Mouse (Mus musculus): ENCODE data around the gene Clrn2. TPM values are rescaled to one million over a fixed set of nuclear protein-coding genes. Genes with fewer than 3 reads are reported as not detected.

Gene Clrn2
- polyA plus RNA-seq, 1 experiment from 2014 or later = not detected

DNA sequence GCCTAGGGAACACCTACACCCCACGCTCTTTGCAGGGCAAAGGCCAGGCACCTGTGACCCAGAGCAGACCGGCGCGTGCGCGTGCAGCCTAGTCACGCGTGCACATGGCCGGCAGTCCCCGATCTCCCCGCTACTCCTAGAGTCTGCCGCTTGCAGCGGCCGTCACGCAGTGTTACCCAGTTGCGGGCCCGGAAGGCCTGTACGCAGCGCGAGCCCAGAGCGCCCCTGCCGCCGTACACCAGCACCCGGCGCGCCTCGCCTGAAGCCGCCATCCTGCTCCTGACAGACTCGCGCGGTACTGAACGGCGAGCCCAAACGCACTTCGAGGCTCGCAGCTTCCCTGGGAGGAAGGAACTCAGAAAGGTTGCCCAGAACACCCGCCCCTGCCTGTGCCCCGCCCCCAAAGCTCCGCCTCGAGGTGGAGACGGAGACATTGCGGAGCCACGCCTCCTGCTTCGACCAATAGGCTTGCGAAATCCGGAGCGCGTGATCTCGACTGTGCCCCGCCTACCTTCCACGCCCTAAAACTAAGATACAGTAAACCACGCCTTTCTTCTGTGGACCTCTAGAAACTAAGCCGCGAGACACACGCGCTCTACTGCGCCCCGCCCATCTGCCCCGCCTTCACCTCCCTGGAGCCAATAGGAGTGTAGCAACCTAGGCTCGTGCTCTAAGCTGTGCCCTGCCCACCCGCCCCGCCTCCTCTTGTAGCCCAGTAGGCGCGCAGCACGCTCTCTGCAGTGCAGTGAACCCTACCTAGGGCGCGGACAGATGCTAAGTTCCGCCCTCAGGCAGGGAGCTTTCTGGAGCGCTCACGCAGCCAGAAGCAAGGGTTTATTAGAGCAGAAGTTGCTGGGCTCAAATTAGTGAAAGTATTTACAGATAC, 3.5 kb upstream of the Clrn2 start, which contains the start of gene Qdpr:
Gene Qdpr (minus strand): TSS at position 406 of the 886 bp plus-strand sequence.
- WGBS = under 1% methylated on average over 70 of the region's 70 CpGs

GRCm38 (mm10) chr5:45454456-45454855, 905 bp downstream of the Clrn2 start:
- Histone ChIP-seq H3K27ac (ENCODE audit: low read length) (no peak overlapping the region), H3K4me3 (ENCODE audit: low read length) (no peak overlapping the region), H3K4me1 (ENCODE audit: insufficient read depth, low read length) (0 out of 2 replicates have a peak, but pooled peaks cover 3% of the 10 kb centered on the region), H3K27me3 (ENCODE audit: insufficient read depth, low read length) (no peaks in the 10 kb centered on the region), H3K36me3 (ENCODE audit: insufficient read depth, low read length) (no peaks in the 10 kb centered on the region), H3K9me3 (ENCODE audit: low read length) (no peaks in the 10 kb centered on the region), H3K9ac (replicated peaks; ENCODE audit: low read length) (no peak overlapping the region), H3K4me2 (replicated peaks; ENCODE audit: low read depth, low read length) (no peak overlapping the region)
- WGBS = 37% methylated on average over 9 of the region's 9 CpGs
- no peak for ATAC-seq (ENCODE audit: low FRiP score, low TSS enrichment)

More for the DNA sequence above, 3.5 kb upstream of the Clrn2 start, which contains the start of gene Qdpr:
- H3K9ac ChIP-seq (replicated peaks; ENCODE audit: low read length) = peak within 1 kb of the TSS; percentile 82
- peaks cover 18% of the 10 kb centered on the region for H3K4me1 ChIP-seq (ENCODE audit: insufficient read depth, low read length)
- peak within 1 kb of the TSS; percentile 86 for H3K27ac ChIP-seq (ENCODE audit: low read length)
- H3K9me3 ChIP-seq (ENCODE audit: low read length) = no peaks in the 10 kb centered on the region
- no peaks in the 10 kb centered on the region for H3K36me3 ChIP-seq (ENCODE audit: insufficient read depth, low read length)
- no peaks in the 10 kb centered on the region for H3K27me3 ChIP-seq (ENCODE audit: insufficient read depth, low read length)
- ATAC-seq (ENCODE audit: low FRiP score, low TSS enrichment) = peak; percentile 99
- H3K4me2 ChIP-seq (replicated peaks; ENCODE audit: low read depth, low read length) = peak within 1 kb of the TSS; percentile 94
- H3K4me3 ChIP-seq (ENCODE audit: low read length) = peak within 1 kb of the TSS; percentile 87

- no peak overlapping the region for H3K9ac ChIP-seq (replicated peaks; ENCODE audit: low read length)
- no peak for ATAC-seq (ENCODE audit: low FRiP score, low TSS enrichment)
- no peak overlapping the region for H3K4me3 ChIP-seq (ENCODE audit: low read length)
- 30% methylated on average over 7 of the region's 7 CpGs for WGBS
- H3K27me3 ChIP-seq (ENCODE audit: insufficient read depth, low read length) = no peaks in the 10 kb centered on the region
- peaks cover 7% of the 10 kb centered on the region; the same call in 1 of the 2 replicates for H3K4me1 ChIP-seq (ENCODE audit: insufficient read depth, low read length)
- no peaks in the 10 kb centered on the region for H3K9me3 ChIP-seq (ENCODE audit: low read length)
- H3K27ac ChIP-seq (ENCODE audit: low read length) = no peak overlapping the region
- no peak overlapping the region for H3K4me2 ChIP-seq (replicated peaks; ENCODE audit: low read depth, low read length)
- no peaks in the 10 kb centered on the region for H3K36me3 ChIP-seq (ENCODE audit: insufficient read depth, low read length)
These were observed 19.4 kb downstream of the Clrn2 start for GRCm38 (mm10) chr5:45472880-45473450.

GRCm38 (mm10) chr5:45473521-45473920, 20.0 kb downstream of the Clrn2 start:
- peaks cover 7% of the 10 kb centered on the region; the same call in 1 of the 2 replicates for H3K4me1 ChIP-seq (ENCODE audit: insufficient read depth, low read length)
- no peak for ATAC-seq (ENCODE audit: low FRiP score, low TSS enrichment)
- no peak overlapping the region for H3K4me3 ChIP-seq (ENCODE audit: low read length)
- H3K9ac ChIP-seq (replicated peaks; ENCODE audit: low read length) = no peak overlapping the region
- no peaks in the 10 kb centered on the region for H3K36me3 ChIP-seq (ENCODE audit: insufficient read depth, low read length)
- H3K27me3 ChIP-seq (ENCODE audit: insufficient read depth, low read length) = no peaks in the 10 kb centered on the region
- 88% methylated on average over 1 of the region's 1 CpGs for WGBS
- no peak overlapping the region for H3K27ac ChIP-seq (ENCODE audit: low read length)
- no peak overlapping the region for H3K4me2 ChIP-seq (replicated peaks; ENCODE audit: low read depth, low read length)
- no peaks in the 10 kb centered on the region for H3K9me3 ChIP-seq (ENCODE audit: low read length)

DNA sequence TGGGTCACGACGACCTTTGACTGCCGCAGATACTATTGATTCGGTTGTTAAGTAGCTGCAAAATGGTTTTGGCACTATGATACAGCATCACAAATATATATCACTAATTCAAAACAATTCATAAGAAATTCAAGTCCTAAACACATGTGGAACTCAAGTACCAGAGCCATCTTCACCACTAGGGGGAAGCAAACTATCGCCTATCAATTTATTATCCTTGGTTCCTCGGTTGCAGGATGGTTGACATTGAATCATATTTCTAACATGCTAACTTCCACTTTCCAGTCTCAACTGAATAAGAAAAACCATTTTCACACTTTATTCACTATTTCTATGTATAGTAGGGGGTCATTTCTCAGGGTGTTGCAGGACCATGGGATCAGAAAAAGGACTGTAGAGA, 20.7 kb downstream of the Clrn2 start:
- Histone ChIP-seq H3K36me3 (ENCODE audit: insufficient read depth, low read length) (no peaks in the 10 kb centered on the region), H3K27me3 (ENCODE audit: insufficient read depth, low read length) (no peaks in the 10 kb centered on the region), H3K9me3 (ENCODE audit: low read length) (no peaks in the 10 kb centered on the region), H3K4me3 (ENCODE audit: low read length) (no peak overlapping the region), H3K9ac (replicated peaks; ENCODE audit: low read length) (no peak overlapping the region), H3K4me2 (replicated peaks; ENCODE audit: low read depth, low read length) (no peak overlapping the region), H3K4me1 (ENCODE audit: insufficient read depth, low read length) (peaks cover 7% of the 10 kb centered on the region; the same call in 1 of the 2 replicates), H3K27ac (ENCODE audit: low read length) (no peak overlapping the region)
- no peak for ATAC-seq (ENCODE audit: low FRiP score, low TSS enrichment)
- WGBS = 24% methylated on average over 6 of the region's 6 CpGs

DNA sequence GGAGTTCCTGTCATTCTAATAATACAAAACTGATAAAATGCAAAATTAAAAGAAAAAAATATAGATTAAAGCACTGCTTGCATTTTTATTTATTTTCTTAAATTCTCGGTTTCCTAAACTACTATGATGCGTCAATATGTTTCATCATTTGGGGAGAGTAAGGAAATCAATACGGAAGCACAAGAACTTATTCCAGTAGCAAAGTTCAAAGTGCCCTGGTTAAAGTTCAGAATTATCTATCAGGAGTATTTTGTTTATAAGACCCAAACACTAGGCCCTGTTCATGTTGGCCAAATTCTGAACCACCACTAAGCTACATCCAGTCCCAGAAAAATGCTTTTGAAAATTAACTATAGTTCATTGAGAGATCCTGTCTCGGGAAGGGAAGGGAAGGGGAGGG, 21.2 kb downstream of the Clrn2 start:
- no peaks in the 10 kb centered on the region for H3K27me3 ChIP-seq (ENCODE audit: insufficient read depth, low read length)
- no peak overlapping the region for H3K27ac ChIP-seq (ENCODE audit: low read length)
- no peaks in the 10 kb centered on the region for H3K9me3 ChIP-seq (ENCODE audit: low read length)
- H3K9ac ChIP-seq (replicated peaks; ENCODE audit: low read length) = no peak overlapping the region
- no peaks in the 10 kb centered on the region for H3K36me3 ChIP-seq (ENCODE audit: insufficient read depth, low read length)
- no peak for ATAC-seq (ENCODE audit: low FRiP score, low TSS enrichment)
- no peak overlapping the region for H3K4me2 ChIP-seq (replicated peaks; ENCODE audit: low read depth, low read length)
- peaks cover 7% of the 10 kb centered on the region; the same call in 1 of the 2 replicates for H3K4me1 ChIP-seq (ENCODE audit: insufficient read depth, low read length)
- WGBS = 75% methylated on average over 3 of the region's 4 CpGs
- no peak overlapping the region for H3K4me3 ChIP-seq (ENCODE audit: low read length)

- Histone ChIP-seq H3K27me3 (ENCODE audit: insufficient read depth, low read length) (no peaks in the 10 kb centered on the region), H3K36me3 (ENCODE audit: insufficient read depth, low read length) (no peaks in the 10 kb centered on the region), H3K4me2 (replicated peaks; ENCODE audit: low read depth, low read length) (no peak overlapping the region), H3K9ac (replicated peaks; ENCODE audit: low read length) (no peak overlapping the region), H3K4me1 (ENCODE audit: insufficient read depth, low read length) (peaks cover 7% of the 10 kb centered on the region; the same call in 1 of the 2 replicates), H3K27ac (ENCODE audit: low read length) (no peak overlapping the region), H3K4me3 (ENCODE audit: low read length) (no peak overlapping the region), H3K9me3 (ENCODE audit: low read length) (no peaks in the 10 kb centered on the region)
- 80% methylated on average over 5 of the region's 5 CpGs for WGBS
- ATAC-seq (ENCODE audit: low FRiP score, low TSS enrichment) = no peak
These were observed 22.2 kb downstream of the Clrn2 start for GRCm38 (mm10) chr5:45475771-45476170.

DNA sequence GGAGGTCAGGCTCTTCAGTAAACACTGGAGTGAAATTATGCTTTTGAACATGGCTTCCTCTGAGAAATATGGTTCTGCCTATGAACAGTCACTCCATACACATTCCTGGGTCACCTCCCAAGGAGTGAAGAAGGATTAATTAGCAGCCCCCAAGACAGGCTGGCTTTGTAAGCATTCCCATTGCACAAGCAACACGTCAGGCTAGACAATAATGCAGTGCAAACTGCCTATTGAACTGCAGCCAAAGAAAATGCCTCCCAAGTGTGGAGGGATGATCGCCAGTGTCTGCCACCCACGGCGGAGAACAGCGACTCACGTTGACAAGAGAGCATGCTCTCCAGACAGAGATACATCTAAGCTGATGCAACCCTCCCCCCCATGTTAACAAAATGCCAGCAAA, 22.7 kb downstream of the Clrn2 start:
- no peak overlapping the region for H3K4me3 ChIP-seq (ENCODE audit: low read length)
- H3K4me2 ChIP-seq (replicated peaks; ENCODE audit: low read depth, low read length) = no peak overlapping the region
- H3K27ac ChIP-seq (ENCODE audit: low read length) = no peak overlapping the region
- H3K27me3 ChIP-seq (ENCODE audit: insufficient read depth, low read length) = no peaks in the 10 kb centered on the region
- H3K9me3 ChIP-seq (ENCODE audit: low read length) = no peaks in the 10 kb centered on the region
- no peaks in the 10 kb centered on the region for H3K36me3 ChIP-seq (ENCODE audit: insufficient read depth, low read length)
- peaks cover 7% of the 10 kb centered on the region; the same call in 1 of the 2 replicates for H3K4me1 ChIP-seq (ENCODE audit: insufficient read depth, low read length)
- ATAC-seq (ENCODE audit: low FRiP score, low TSS enrichment) = no peak
- 36% methylated on average over 6 of the region's 6 CpGs for WGBS
- no peak overlapping the region for H3K9ac ChIP-seq (replicated peaks; ENCODE audit: low read length)

GRCm38 (mm10) chr5:45477601-45478000, 24.1 kb downstream of the Clrn2 start:
- Histone ChIP-seq H3K36me3 (ENCODE audit: insufficient read depth, low read length) (no peaks in the 10 kb centered on the region), H3K9me3 (ENCODE audit: low read length) (no peaks in the 10 kb centered on the region), H3K4me1 (ENCODE audit: insufficient read depth, low read length) (peaks cover 7% of the 10 kb centered on the region; the same call in 1 of the 2 replicates), H3K4me3 (ENCODE audit: low read length) (no peak overlapping the region), H3K27ac (ENCODE audit: low read length) (no peak overlapping the region), H3K9ac (replicated peaks; ENCODE audit: low read length) (no peak overlapping the region), H3K4me2 (replicated peaks; ENCODE audit: low read depth, low read length) (no peak overlapping the region), H3K27me3 (ENCODE audit: insufficient read depth, low read length) (no peaks in the 10 kb centered on the region)
- 82% methylated on average over 7 of the region's 7 CpGs for WGBS
- no peak for ATAC-seq (ENCODE audit: low FRiP score, low TSS enrichment)

DNA sequence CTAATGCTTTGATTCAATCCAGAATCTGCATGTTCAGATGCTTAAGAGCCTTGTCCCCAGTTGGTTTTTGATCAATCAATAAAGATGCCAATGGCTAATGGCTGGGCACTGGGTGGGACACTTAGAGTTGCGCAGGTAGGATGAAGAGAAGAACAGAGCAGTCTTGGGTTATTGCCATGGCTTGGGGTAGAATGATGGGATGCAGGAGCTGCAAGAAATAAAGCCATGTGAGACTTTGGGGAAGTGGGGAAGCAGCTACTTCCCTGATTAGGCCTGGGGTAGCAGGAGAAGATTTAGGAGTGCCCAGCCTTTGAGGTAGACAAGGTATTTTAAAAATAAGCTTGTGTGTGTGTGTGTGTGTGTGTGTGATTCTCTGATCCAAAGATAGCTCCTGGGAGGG, 26.5 kb downstream of the Clrn2 start:
- no peak overlapping the region for H3K4me3 ChIP-seq (ENCODE audit: low read length)
- WGBS = 96% methylated on average over 1 of the region's 1 CpGs
- no peaks in the 10 kb centered on the region for H3K27me3 ChIP-seq (ENCODE audit: insufficient read depth, low read length)

More for the DNA sequence above, 26.5 kb downstream of the Clrn2 start:
- H3K4me1 ChIP-seq (ENCODE audit: insufficient read depth, low read length) = peaks cover 7% of the 10 kb centered on the region; the same call in 1 of the 2 replicates
- H3K9ac ChIP-seq (replicated peaks; ENCODE audit: low read length) = no peak overlapping the region
- ATAC-seq (ENCODE audit: low FRiP score, low TSS enrichment) = no peak
- no peaks in the 10 kb centered on the region for H3K9me3 ChIP-seq (ENCODE audit: low read length)
- no peak overlapping the region for H3K4me2 ChIP-seq (replicated peaks; ENCODE audit: low read depth, low read length)
- no peak overlapping the region for H3K27ac ChIP-seq (ENCODE audit: low read length)
- H3K36me3 ChIP-seq (ENCODE audit: insufficient read depth, low read length) = no peaks in the 10 kb centered on the region
